Mouse (Mus musculus): ENCODE results near the gene Inava.

- TF ChIP-seq POLR2A (IDR thresholded peaks at IDR 0.05; ENCODE audit: low read depth, low read length) (no peak), CTCF (conservative IDR thresholded peaks at IDR 0.05; ENCODE audit: insufficient read depth, insufficient read length, low read depth, low read length) (no peak)
Observed at GRCm38 (mm10) chr1:136226626-136227025, 7.4 kb downstream of the Inava start.

Measured in kidney, adult 2 months (tissue).